Mouse (Mus musculus) embryonic fibroblast, embryonic 13.5 days (primary cell): ENCODE measurements at regions not wholly inside any gene's neighbourhood (a gene's known extent, or its start where the extent isn't known, plus 50 kb on each side); places are given as distances from the start of the nearest gene placed in this dataset.

Experiments used
- CTCF ChIP-seq: IDR thresholded peaks from 2 replicates; pipeline ENCODE4 v1.5.1; 2011; ENCODE audit warnings: mild to moderate bottlenecking, control low read depth, low read length, moderate library complexity, borderline replicate concordance; ENCODE audit not compliant: insufficient read depth
- POLR2A ChIP-seq: IDR thresholded peaks from 2 replicates; pipeline ENCODE4 v1.6.1; 2011; ENCODE audit warnings: low read depth, mild to moderate bottlenecking, control low read depth, low read length, moderate library complexity

DNA sequence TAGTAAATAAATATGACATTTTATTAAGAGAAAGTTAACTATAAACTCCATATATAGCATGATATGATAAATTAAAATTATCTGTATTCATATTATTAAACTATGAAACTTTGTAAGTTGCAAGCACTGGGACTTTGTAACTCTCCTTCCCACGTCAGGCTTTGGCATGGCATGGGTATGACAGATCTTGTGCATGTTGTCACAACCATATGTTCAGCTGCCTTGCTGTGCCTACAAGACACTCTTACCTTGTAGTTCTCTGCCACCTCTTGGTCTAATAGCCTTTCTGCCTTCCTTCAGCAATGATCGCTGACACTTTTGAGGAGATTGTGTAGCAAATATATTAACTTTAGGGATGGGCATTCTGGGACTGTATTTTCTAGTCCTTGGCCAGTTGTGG lies 183.1 kb upstream of the Ndst3 start:
- TF ChIP-seq POLR2A = no peak
- TF ChIP-seq CTCF = no peak
